Mouse (Mus musculus) liver, postnatal 0 days (tissue): ENCODE results near the gene AL731706.2.

Experiments used
- CTCF ChIP-seq: sonication (generic); IDR thresholded peaks from 2 replicates; pipeline ENCODE4 v1.5.1; 2016; ENCODE audit warnings: antibody characterized with exemption, low read depth
- EP300 ChIP-seq: IDR thresholded peaks from 2 replicates; pipeline ENCODE4 v1.6.1; 2016; ENCODE audit warnings: antibody characterized with exemption, low read depth, mild to moderate bottlenecking

GRCm38 (mm10) chr2:136913021-136913420 is 27.5 kb upstream of the AL731706.2 start:
- TF ChIP-seq CTCF (no peak), EP300 (no peak)
